Mouse (Mus musculus): Measurements from ENCODE around the gene Brd3os. TPM values are rescaled to one million over a fixed set of nuclear protein-coding genes. Genes with fewer than 3 reads are reported as not detected.

The Brd3os gene
- polyA plus RNA-seq, 2 experiments = 0.29 to 0.44 TPM

DNA sequence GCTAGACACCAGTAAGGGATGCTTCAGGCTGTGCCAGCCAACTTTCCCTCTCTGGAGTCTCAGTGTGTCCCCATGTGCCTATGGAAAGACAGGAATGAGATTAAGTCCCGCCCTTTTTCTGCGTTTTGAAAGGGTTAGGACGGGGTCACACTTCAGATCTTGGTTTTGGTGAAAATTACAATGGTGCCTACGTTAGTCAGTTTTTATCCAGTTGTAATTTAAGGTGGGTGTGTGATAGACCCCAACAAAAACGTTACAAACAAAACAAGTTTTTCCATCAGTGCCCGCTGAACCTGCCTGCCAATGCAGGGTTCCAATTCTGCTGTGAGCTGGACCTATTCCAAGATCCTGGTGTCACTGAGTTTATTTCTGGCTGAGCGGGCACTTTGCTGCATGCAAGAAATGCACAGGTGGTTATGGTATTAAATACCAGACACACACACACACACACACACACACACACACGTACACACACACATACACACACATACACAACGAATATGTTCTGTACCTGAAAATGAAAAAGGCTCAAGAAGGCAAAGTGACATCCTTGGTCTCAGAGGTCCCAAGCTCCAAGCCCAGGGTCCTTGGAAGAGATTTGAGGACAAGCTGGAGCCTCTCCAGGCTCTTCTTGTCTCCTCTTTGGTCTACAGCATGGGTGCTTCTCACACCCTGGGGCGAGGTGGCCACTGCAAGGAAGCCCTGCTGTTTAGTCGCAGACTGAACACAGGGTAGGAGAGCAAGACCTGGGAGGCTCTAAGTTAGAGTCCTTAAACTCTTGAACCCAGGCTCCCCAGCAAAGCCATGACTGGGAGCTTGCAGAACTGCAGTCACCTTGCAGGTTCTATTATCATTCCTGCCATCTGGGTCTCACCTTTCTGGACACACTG lies 34.4 kb downstream of the Brd3os start:
- H3K27me3 ChIP-seq (ENCODE audit: control insufficient read depth, insufficient read depth, low read length) = no peaks in the 10 kb centered on the region
- DNase-seq (ENCODE audit: low read depth in 3 of 3, low spot score in 3 of 3) (no peak), ATAC-seq (ENCODE audit: insufficient read depth) (no peak)
- peak overlapping the region; percentile 73 for H3K4me2 ChIP-seq (ENCODE audit: low read depth)
- TF ChIP-seq CTCF (IDR thresholded peaks at IDR 0.05; ENCODE audit: low read depth) = no peak
- no peak for TF ChIP-seq EP300 (IDR thresholded peaks at IDR 0.05; ENCODE audit: low read depth)
- H3K36me3 ChIP-seq (replicated peaks; ENCODE audit: control insufficient read depth, insufficient read depth, low read depth) = no peaks in the 10 kb centered on the region
- WGBS (ENCODE audit: insufficient replicate concordance) = 39% methylated on average over 11 of the region's 11 CpGs
- peak overlapping the region; percentile 76 for H3K9ac ChIP-seq (replicated peaks)
- H3K27ac ChIP-seq = peak overlapping the region; percentile 74
- peaks cover 21 to 37% of the 10 kb centered on the region in 2 experiments for H3K4me1 ChIP-seq (replicated peaks; ENCODE audit: control insufficient read depth in 2 of 2, insufficient read depth in 2 of 2, low read length in 1 of 2)
- no peaks in the 10 kb centered on the region for H3K9me3 ChIP-seq (ENCODE audit: control insufficient read depth, low read length)
- H3K4me3 ChIP-seq (ENCODE audit: insufficient read depth in 1 of 2, low read depth in 2 of 2, low read length in 2 of 2) = peak overlapping the region; percentile 78 to 84

DNA sequence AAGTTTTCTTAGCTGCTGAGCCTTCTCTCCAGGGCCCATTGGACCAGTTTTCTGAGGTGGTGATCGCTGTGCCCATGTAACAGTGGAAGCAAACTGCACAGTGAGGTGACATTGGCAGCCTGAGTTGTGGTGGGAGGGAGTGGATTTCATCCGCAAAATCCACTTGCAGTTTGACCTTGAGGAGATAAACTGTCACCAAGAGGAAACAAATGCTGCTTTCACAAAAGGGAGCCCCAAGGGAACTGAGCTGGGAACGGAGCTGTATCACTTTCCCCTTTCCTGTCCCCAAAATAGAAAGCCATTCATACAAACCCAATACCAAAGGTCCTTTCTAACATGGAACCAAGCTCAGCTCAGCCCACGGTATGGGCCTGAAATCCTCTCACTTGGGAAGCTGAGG lies 37.7 kb downstream of the Brd3os start:
- WGBS (ENCODE audit: insufficient replicate concordance) = 43% methylated on average over 4 of the region's 4 CpGs
- H3K4me3 ChIP-seq (ENCODE audit: insufficient read depth in 1 of 2, low read depth in 2 of 2, low read length in 2 of 2) = no peak overlapping the region
- H3K27ac ChIP-seq = no peak overlapping the region
- no peaks in the 10 kb centered on the region for H3K36me3 ChIP-seq (replicated peaks; ENCODE audit: control insufficient read depth, insufficient read depth, low read depth)
- no peaks in the 10 kb centered on the region for H3K9me3 ChIP-seq (ENCODE audit: control insufficient read depth, low read length)
- H3K9ac ChIP-seq (replicated peaks) = no peak overlapping the region
- no peak overlapping the region for H3K4me2 ChIP-seq (ENCODE audit: low read depth)
- DNase-seq (ENCODE audit: low read depth in 3 of 3, low spot score in 3 of 3) (no peak), ATAC-seq (ENCODE audit: insufficient read depth) (no peak)
- TF ChIP-seq EP300 (IDR thresholded peaks at IDR 0.05; ENCODE audit: low read depth) (no peak), CTCF (IDR thresholded peaks at IDR 0.05; ENCODE audit: low read depth) (no peak)
- no peaks in the 10 kb centered on the region for H3K27me3 ChIP-seq (ENCODE audit: control insufficient read depth, insufficient read depth, low read length)
- peaks cover 0 to 10% of the 10 kb centered on the region in 2 experiments; a peak in 3 of 4 replicates for H3K4me1 ChIP-seq (replicated peaks; ENCODE audit: control insufficient read depth in 2 of 2, insufficient read depth in 2 of 2, low read length in 1 of 2)

DNA sequence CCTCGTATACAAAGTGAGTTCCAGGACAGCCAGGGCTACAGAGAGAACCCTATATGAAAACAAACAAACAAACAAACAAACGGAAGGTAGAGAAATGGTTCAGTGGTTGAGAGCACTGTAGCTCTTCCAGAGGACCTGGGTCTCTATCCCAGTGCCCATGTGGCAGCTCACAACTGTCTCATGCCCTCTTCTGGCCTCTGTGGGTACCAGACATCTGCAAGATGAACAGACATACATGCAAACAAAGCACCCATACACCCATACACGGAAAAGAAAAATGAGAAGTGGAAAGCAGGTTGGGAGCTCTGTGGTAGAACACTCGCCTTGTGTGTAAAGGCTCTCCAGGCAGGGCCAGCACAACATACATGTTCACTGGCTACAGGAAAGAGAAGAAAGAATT lies 38.2 kb downstream of the Brd3os start:
- Histone ChIP-seq H3K4me1 (replicated peaks; ENCODE audit: control insufficient read depth in 2 of 2, insufficient read depth in 2 of 2, low read length in 1 of 2) (peaks cover 0 to 10% of the 10 kb centered on the region in 2 experiments; a peak in 3 of 4 replicates), H3K9ac (replicated peaks) (no peak overlapping the region), H3K36me3 (replicated peaks; ENCODE audit: control insufficient read depth, insufficient read depth, low read depth) (no peaks in the 10 kb centered on the region), H3K4me2 (ENCODE audit: low read depth) (no peak overlapping the region), H3K9me3 (ENCODE audit: control insufficient read depth, low read length) (no peaks in the 10 kb centered on the region), H3K27ac (no peak overlapping the region), H3K4me3 (ENCODE audit: insufficient read depth in 1 of 2, low read depth in 2 of 2, low read length in 2 of 2) (no peak overlapping the region), H3K27me3 (ENCODE audit: control insufficient read depth, insufficient read depth, low read length) (no peaks in the 10 kb centered on the region)
- 58% methylated on average over 4 of the region's 4 CpGs for WGBS (ENCODE audit: insufficient replicate concordance)
- TF ChIP-seq EP300 (IDR thresholded peaks at IDR 0.05; ENCODE audit: low read depth) (no peak), CTCF (IDR thresholded peaks at IDR 0.05; ENCODE audit: low read depth) (peak; percentile 41)
- ATAC-seq (ENCODE audit: insufficient read depth) (no peak), DNase-seq (ENCODE audit: low read depth in 3 of 3, low spot score in 3 of 3) (no peak)

DNA sequence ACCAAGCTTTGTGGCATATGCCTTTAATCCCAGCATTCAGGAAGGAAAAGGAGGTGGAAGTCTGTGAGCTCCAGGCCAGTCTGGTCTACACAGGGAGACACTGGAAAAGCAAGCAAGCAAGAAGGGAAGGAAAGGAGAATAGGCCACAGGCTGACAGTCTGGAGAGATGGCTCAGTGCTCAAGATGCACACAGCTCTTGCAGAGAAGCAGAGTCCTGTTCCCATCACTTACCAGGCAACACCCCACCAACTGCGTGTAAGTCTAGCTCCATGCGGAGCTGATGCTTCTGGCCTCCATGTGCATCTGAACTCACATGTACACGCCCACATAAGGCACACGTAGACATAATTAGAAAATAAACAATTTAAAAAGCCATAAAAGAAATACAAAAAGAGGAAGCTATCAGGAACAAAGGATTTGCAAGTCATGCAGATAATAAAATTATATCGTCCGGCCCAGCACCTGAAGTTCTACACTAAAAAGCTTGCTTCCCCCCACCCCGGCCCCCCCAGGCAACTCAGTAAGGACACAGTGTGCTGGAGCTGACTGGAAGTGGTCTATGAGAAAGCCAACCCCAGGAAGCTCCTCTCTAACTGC lies 40.2 kb downstream of the Brd3os start:
- Histone ChIP-seq H3K4me3 (ENCODE audit: insufficient read depth in 1 of 2, low read depth in 2 of 2, low read length in 2 of 2) (no peak overlapping the region), H3K27me3 (ENCODE audit: control insufficient read depth, insufficient read depth, low read length) (no peaks in the 10 kb centered on the region), H3K27ac (no peak overlapping the region), H3K9me3 (ENCODE audit: control insufficient read depth, low read length) (no peaks in the 10 kb centered on the region), H3K36me3 (replicated peaks; ENCODE audit: control insufficient read depth, insufficient read depth, low read depth) (no peaks in the 10 kb centered on the region), H3K4me2 (ENCODE audit: low read depth) (no peak overlapping the region), H3K4me1 (replicated peaks; ENCODE audit: control insufficient read depth in 2 of 2, insufficient read depth in 2 of 2, low read length in 1 of 2) (peaks cover 0 to 4% of the 10 kb centered on the region in 2 experiments; a peak in 1 of 4 replicates), H3K9ac (replicated peaks) (no peak overlapping the region)
- WGBS (ENCODE audit: insufficient replicate concordance) = 36% methylated on average over 7 of the region's 7 CpGs
- no peak for DNase-seq (ENCODE audit: low read depth in 3 of 3, low spot score in 3 of 3)
- TF ChIP-seq CTCF (IDR thresholded peaks at IDR 0.05; ENCODE audit: low read depth) = no peak
- no peak for TF ChIP-seq EP300 (IDR thresholded peaks at IDR 0.05; ENCODE audit: low read depth)
- ATAC-seq (ENCODE audit: insufficient read depth) = no peak

DNA sequence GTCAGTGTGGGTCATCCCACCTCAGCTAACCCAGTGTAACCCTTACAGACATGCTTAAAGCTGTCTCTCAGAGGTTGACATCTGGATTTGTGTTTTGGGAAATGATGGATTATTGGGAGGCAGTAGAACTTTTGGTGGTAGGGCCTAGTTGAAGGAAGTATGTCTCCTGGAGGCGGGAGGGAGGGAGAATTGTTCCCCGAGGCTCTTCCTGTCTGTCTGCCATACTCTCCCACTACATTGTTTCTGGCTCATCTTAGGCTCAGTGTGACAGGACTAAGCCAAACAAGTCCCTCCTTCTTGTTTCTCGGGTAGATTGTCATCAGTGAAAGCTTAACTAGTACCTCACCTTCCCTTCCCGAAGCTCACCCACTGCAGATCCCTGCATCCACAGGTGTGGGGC lies 44.6 kb downstream of the Brd3os start:
- ATAC-seq (ENCODE audit: insufficient read depth) (no peak), DNase-seq (ENCODE audit: low read depth in 3 of 3, low spot score in 3 of 3) (no peak)
- H3K9me3 ChIP-seq (ENCODE audit: control insufficient read depth, low read length) = no peaks in the 10 kb centered on the region
- H3K27me3 ChIP-seq (ENCODE audit: control insufficient read depth, insufficient read depth, low read length) = no peaks in the 10 kb centered on the region
- H3K4me1 ChIP-seq (replicated peaks; ENCODE audit: control insufficient read depth in 2 of 2, insufficient read depth in 2 of 2, low read length in 1 of 2) = peaks cover 0 to 11% of the 10 kb centered on the region in 2 experiments; a peak in 2 of 4 replicates
- 42% methylated on average over 4 of the region's 4 CpGs for WGBS (ENCODE audit: insufficient replicate concordance)
- H3K9ac ChIP-seq (replicated peaks) = no peak overlapping the region
- H3K36me3 ChIP-seq (replicated peaks; ENCODE audit: control insufficient read depth, insufficient read depth, low read depth) = no peaks in the 10 kb centered on the region
- H3K4me2 ChIP-seq (ENCODE audit: low read depth) = no peak overlapping the region
- H3K27ac ChIP-seq = no peak overlapping the region
- H3K4me3 ChIP-seq (ENCODE audit: insufficient read depth in 1 of 2, low read depth in 2 of 2, low read length in 2 of 2) = no peak overlapping the region
- no peak for TF ChIP-seq CTCF (IDR thresholded peaks at IDR 0.05; ENCODE audit: low read depth)
- TF ChIP-seq EP300 (IDR thresholded peaks at IDR 0.05; ENCODE audit: low read depth) = no peak

Measured in liver, embryonic 14.5 days (tissue).